Mouse (Mus musculus): ENCODE data around the gene Cdh15.

GRCm38 (mm10) chr8:122855123-122855522 lies 7.4 kb downstream of the Cdh15 start:
- TF ChIP-seq POLR2A (IDR thresholded peaks at IDR 0.05; ENCODE audit: borderline replicate concordance, extremely low read depth, low read depth, low read length) (no peak), CTCF (IDR thresholded peaks at IDR 0.05; ENCODE audit: insufficient read depth, low read length) (no peak)
